Mouse (Mus musculus) thymus, postnatal 4 days (tissue): ENCODE data around the gene Ugt1a6a.

ENCODE experiments used
- DNase-seq: peaks from one replicate; pipeline ENCODE4 v3.0.0; 2021

The Ugt1a6a gene

DNA sequence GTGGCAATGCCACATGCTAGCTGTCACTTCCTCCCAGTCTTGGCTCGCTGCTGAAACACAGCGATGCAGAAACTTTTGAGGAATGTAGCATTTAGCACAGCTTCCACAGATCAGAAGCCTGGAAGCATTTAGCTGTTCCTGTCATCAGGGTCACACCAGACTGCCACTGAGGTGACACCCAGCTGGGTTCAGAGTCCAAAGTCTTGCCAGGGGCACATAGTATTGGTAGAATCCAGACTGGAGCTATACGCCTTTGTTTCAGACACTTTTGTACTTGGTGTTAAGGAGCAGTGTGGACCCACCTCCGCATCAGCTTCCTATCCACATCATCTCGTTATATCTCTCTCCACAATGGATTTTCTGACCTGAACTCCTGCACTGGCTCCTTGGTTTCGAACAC is 118.9 kb downstream of the Ugt1a6a start:
- no peak for DNase-seq

DNA sequence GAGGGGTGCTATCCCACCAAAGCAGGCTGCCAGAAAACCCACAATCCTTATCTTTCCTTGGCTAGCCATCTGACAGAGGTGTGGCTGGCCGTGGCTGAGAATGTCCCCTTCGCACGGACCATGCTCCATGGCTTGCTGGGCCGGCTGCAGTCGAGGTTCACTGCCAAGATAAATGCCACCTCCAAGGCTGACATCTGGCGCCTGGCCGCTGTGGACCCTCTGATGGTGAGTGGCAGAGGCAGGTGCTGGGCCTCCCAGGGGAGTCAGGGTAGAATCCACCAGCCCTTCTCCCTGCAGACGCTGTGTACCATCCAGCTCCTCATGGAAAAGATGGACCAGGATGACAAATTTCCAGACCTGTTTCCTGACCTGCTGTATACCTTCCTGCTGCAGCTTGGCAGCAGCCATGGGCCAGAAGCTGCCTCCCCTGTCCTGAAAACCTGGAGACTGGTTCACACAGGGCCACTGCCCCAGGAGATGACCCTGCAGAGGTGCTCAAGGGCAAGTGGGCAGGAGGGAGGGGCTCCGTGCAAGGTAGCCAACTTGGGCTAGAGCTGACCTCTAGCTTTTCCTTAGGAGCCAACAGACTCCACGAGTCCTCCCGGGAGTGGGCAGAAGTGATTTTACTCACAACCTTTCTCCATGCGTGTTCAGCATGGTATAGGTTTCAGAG is 120.3 kb downstream of the Ugt1a6a start:
- DNase-seq, result no peak

GRCm38 (mm10) chr1:88255466-88255857 is 120.9 kb downstream of the Ugt1a6a start:
- no peak for DNase-seq

- no peak for DNase-seq
Measured at GRCm38 (mm10) chr1:88255989-88256754, 121.6 kb downstream of the Ugt1a6a start.

- peak; percentile 23 for DNase-seq
Measured at GRCm38 (mm10) chr1:88256886-88257663, 122.5 kb downstream of the Ugt1a6a start.

- peak; percentile 28 for DNase-seq
Measured at GRCm38 (mm10) chr1:88257681-88258080, 123.1 kb downstream of the Ugt1a6a start.

DNA sequence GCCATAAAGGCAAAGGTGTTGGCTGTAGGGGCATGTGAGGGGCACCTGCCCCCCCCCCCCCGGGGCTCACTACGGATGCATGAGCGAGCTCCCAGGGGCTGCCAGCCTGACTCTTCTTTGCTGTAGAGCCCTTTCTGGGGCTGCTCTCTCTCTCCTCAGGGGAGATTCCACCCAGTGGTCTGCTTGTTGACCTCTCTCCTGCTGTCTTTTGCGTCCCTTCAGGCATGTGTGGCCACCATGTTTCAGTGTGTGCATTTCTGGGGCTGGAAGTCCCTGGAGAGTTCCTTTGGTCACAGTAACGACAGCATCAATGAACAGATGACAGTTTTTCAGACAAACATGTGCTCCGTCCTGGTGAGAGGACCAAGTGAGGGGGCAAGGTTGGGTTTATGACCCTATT is 123.8 kb downstream of the Ugt1a6a start:
- peak; percentile 23 for DNase-seq

DNA sequence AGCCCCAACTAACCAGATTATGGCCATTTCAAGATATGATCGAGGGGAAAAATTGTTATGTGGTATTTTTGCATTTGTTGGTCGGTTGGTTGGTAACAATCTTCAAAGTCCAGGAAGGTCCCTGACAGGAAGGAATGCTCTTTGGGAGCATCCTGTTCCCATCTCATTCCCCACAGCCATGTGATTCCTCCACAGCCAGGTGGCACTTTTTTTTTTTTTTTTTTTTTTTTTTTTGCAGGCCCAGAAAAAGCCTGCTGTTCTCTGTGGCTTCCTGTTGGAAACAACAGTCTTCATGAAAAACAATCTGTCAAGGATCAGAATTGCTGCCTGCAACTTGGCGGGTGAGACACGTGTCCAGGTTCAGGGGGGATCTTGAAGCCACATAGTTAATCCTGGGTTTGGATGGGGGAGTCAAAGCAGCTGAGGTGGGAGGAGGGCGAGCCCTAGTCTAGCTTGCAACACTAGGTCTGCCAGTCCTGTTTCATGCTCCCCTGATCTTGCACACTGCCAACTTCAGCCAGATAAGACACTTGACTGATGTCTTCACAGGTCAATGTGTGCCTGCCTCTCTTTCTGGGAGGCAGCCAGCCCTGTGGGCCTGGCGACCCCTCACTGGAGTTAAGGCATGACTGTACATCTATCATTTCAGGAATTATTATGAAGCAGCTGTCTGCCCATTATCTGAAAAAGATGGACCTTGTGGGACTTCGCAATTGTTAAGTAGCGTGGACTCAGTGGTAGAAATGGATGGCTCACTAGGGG is 124.5 kb downstream of the Ugt1a6a start:
- peak; percentile 39 for DNase-seq

DNA sequence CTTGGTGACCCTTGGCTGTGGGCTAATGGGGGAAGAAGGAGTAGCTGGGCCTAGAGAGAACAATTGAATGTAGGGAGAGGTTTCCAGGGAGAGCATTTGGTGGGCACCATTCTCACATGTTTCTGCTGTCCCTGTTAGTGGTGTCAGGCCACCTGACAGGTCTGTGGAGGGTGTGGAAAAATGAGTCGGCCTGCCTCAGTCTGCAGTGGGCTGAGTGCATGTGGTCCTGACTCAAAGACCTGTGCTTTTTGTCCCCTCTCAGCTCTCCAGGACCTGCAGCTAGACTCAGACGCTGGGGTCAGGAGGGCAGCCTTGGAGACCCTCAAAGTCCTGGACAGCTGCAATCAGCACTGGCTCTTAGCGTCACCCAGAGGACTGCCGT is 125.0 kb downstream of the Ugt1a6a start:
- DNase-seq, result peak; percentile 30

GRCm38 (mm10) chr1:88260114-88260513 is 125.5 kb downstream of the Ugt1a6a start:
- peak; percentile 38 for DNase-seq

GRCm38 (mm10) chr1:88260604-88261377 is 126.2 kb downstream of the Ugt1a6a start:
- DNase-seq, result peak; percentile 22

DNA sequence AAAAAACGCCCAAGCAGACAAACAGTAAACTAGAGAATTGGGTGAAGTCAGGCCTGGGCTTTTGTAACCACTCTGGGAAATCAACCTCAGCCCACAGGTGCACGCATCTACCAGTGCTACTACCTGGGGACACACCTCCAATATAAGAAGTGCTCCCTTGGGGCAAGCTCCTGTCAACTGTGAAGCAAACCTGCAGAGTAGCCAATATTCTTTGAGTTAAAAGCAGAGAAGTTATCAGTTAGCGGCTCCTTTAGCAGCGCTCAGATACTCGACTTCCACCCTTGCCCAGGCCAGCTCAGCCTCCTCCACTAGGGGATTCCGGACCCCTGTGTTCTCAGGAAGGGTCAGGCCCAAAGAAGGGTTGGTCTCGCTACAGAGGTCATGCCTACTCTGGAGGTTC is 127.1 kb downstream of the Ugt1a6a start:
- peak; percentile 28 for DNase-seq

- peak; percentile 45 for DNase-seq
Measured at GRCm38 (mm10) chr1:88262255-88262654, 127.6 kb downstream of the Ugt1a6a start.

DNA sequence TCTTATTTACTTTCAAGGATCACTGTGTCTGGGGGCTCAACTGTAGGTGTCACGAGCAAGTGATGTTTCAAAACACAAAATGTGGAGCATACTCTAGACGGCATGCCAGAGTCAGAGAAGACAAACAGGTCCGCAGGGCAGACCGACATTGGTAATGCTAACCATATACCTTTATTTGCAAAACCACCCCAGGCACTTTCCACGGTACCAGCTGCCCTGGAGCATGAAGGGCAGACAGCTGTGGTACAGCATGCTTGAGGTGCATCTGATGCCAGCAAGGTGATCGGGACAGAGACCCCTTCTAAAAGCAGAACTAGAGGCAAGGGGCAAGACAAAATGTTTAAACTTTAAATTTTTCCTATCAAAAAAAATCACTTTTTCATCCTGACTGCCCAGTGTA is 128.4 kb downstream of the Ugt1a6a start:
- peak; percentile 26 for DNase-seq

GRCm38 (mm10) chr1:88263778-88264177 is 129.2 kb downstream of the Ugt1a6a start:
- DNase-seq, result peak; percentile 18

GRCm38 (mm10) chr1:88264237-88264868 is 129.7 kb downstream of the Ugt1a6a start:
- peak; percentile 10 for DNase-seq

DNA sequence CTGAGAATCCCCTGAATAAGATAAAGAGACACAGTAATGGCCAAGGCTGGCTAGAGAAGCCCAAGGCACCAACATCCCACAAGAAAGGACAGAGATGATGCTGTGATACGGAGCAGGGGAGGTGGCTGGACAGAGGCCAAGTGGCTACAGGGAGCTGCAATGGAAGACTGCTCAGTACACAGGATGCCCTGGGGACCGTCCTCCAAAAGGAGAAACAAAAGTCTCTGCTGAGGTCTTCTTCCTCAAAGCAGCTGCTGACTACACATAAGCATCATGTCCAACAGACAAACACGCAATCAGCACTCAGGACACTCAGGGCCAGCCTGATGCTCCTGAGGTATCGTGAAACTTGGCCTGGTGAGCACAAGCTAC is 130.2 kb downstream of the Ugt1a6a start:
- peak; percentile 22 for DNase-seq

DNA sequence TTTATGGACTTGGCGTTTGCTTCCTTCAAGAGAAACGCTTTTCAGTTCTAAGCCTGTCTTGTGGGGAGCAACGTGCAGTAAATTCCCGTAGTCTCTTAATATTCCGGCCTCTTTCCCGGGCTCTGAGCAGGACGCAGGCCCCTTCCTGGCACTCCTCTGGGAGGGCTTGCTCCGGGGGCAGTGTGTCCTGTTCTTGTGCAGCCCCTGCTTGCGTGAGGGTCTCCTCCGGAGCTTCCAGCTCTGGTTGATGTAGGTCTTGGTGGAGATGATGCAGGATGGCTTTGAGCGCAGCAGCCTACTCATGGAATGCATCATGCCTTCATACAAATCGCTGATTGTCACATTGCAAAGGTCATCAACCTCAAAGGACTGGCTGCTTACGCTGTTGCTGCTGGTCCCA is 131.5 kb downstream of the Ugt1a6a start:
- no peak for DNase-seq

GRCm38 (mm10) chr1:88267489-88267888 is 132.9 kb downstream of the Ugt1a6a start:
- no peak for DNase-seq

- no peak for DNase-seq
Measured at GRCm38 (mm10) chr1:88268070-88268469, 133.5 kb downstream of the Ugt1a6a start.
